Mouse (Mus musculus) CD4-positive, CD25-positive, alpha-beta regulatory T cell, adult 2 months (primary cell): ENCODE measurements around the gene Fgf18.

Source experiments
- DNase-seq: peaks from one replicate; pipeline ENCODE4 v3.0.0-alpha.2; 2012; ENCODE audit warnings: low read depth, low spot score

The Fgf18 gene

GRCm38 (mm10) chr11:33150364-33150763 is 3.2 kb upstream of the Fgf18 start:
- no peak for DNase-seq

DNA sequence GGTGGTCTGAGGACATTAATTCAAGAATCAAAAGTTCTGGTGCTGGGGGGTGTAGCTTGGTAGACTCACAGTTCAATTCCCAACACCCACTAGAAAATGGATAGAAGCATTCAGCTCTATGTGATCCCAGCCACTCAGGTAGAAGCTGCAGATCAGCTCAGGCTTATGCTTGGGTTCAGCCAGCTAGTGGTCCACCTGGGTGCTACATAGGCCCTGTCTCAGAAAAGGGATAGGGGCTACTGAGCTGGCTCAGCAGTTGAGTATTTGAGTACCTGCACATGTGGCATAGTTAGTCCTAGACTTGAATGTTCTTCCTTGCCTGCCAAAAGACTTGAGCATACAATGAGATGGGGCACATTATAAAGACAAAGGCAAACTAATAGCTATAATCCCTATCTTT is 2.3 kb upstream of the Fgf18 start:
- DNase-seq = no peak

DNA sequence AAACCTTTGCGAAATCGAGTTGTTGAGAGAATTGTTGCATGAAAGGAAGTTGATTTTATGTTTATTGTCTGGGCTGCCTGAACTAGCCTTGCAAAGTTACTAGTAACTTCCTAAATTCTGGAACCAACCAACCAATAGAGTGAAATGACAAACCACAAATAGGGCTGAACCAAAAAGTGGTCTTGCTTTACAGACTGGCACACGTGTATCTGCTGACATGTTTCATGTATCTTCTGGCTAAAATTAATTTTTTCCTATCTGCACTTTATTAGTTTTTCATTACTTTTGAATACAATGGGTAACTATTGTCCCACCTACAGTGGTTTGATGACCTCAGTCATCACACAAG is 1.9 kb upstream of the Fgf18 start:
- no peak for DNase-seq

- peak; percentile 83 for DNase-seq
Measured at GRCm38 (mm10) chr11:33148338-33149087, 1.3 kb upstream of the Fgf18 start.

DNA sequence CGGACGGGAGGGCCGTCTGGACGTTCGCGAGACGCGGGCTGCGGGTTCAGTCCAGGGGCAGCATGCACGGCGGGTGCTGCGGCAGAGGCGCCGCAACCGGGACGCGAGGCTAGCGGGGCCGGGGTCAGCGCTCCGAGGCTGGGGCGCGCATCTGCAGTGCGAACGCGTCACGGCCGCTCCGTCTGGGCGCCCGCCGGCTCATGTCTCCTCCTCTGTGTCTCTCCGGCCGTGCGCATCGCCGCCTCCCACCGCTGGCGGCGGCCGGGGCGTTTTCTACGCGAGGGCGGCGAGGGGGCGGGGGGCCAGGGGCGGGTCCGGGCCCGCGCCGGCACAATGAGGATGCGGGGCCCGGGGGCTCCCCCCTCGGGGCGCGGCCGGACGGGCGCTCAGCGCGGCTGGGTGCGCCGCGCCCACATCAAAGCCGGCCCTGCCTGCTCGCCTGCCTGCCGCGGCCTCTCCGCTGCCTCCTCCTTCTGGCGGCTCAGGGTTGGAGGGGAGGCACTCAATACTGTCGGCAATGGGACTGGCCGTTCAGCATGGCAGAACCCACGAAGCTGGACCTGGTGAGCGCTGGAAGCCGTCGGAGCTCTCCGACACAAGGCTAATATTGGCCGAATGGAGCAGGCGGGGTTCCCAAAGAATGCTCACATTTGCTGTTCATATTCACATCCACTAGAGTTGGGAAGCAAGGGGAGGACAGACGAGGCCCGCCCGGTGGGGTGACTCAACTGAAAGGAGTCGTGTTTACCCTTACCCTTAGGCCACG is 555 bp upstream of the Fgf18 start:
- peak; percentile 64 for DNase-seq

DNA sequence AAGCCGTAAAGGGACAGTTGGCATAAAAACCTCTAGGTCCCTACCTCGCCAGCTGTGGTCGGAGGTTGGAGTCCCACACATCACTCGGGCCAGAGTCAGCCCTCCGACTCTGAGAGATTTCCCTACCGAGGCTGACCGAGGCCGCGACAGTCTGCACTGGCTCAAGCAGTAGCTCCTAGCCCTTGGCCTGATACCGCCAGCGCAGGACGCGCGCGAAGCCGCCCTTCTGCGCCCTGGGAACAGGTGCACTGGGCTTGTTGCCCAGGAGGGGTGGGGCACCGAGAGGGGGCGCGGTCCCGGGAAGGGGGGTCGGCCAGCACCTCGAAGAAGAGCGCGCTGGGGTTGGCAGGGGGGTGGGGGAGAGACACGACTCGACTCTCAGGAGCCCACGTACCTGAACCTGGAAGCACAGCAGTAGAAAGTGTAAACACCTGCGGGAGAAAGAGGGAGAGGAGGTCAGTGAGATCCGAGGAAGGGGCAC is 509 bp downstream of the Fgf18 start:
- peak; percentile 35 for DNase-seq

- no peak for DNase-seq
Measured at GRCm38 (mm10) chr11:33146143-33146497, 1.1 kb downstream of the Fgf18 start.

DNA sequence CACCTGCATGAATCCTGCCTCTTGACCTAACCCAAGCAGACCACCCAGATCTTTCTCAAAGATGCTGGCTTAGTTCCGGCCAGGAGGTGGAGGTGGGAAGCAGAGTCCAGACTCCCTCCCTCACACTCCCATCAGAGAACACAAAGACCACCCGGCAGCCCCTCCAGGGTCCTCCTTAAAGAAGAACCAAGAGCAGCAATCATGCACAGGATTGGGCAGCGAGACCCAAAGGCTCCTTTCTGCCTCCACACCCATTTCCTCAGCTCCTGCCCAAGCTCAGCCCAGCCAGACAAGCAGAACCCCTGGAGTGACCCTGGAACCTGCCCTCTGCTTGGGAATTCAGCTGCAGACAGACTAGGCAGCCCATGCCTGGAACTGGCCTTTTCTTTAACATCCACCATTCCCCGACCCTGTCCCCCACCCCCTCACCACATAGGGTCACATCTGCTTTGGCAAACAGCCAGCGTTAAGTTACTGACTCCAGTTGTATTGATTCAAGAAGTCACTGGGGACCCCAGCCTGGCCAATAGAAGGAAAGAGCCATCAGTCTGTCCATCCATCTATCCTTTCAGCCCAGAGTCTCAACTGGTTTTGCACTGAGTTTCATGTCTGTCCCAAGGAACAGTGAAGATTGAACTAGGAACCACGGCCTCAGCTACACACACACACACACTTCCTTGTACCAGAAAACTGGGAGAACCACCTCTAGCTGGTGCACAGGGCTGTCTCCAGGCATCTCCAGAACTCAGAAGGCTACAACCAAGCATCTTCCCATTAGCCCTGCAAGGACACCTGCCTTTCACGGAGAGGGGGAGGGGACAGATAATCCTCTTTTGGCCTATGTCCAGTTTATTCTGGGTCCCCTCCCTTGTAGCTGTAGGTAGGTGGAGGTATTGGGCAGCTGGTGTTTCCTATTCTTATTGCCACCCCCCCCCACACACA is 1.7 kb downstream of the Fgf18 start:
- no peak for DNase-seq

DNA sequence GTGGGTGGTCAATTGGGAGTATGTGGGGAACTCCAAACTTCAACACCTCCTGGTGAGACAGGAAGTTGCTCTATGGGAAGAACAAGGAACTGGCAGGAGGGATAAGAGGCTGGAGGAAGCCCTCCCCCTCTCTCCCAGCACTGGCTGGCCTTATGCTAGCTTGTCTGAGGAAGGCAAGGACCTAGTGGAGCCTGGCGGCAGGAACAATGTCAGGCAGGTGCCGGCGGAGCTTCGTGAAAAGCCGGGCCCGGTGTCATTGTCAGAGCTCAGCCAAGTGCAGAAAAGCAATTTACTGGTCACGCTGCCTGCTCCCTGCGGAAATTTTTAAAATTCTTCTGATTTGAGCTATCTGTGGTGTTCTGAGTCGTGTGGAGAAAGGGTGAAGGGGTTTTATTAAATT is 3.3 kb downstream of the Fgf18 start:
- DNase-seq = no peak

DNA sequence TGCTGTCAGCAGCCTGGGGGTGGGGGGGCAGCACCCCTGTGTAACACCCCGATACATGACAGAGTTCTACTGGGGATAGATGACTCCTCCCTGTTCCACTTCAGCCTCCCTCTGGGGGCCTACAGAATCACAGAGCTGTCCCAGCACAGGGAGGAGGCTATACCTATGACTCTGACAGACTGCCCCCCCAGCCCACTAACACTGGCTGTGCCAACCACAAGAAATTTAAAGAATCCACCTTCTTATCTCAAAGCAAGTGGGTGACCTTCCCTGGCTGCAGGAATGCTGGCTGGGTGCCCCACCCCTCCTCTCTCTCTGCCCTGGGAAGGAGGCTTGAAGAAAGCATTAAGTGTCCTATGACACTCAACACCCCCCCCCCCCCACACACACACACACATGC is 4.4 kb downstream of the Fgf18 start:
- no peak for DNase-seq

DNA sequence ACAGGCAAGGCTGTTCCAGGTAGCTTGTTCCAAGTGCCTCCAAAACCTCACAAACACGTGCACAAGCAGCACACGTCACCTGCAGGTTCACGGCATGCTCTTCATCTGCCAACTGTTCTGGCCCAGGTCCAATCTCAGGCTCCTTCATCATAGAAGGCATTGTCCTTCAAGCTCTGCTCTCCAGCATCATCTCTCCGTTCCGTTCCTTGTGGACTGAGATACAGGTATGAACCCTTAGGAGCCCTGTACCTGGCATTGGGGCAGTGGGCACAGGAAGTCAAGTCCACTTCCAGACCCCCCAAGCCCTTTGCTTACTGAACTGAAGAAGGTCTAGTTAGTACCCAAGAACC is 7.1 kb downstream of the Fgf18 start:
- DNase-seq = no peak

GRCm38 (mm10) chr11:33139458-33140110 is 7.6 kb downstream of the Fgf18 start:
- DNase-seq = no peak

GRCm38 (mm10) chr11:33138686-33139085 is 8.5 kb downstream of the Fgf18 start:
- no peak for DNase-seq

GRCm38 (mm10) chr11:33134391-33134986 is 12.7 kb downstream of the Fgf18 start:
- DNase-seq = no peak

- no peak for DNase-seq
Measured at GRCm38 (mm10) chr11:33132619-33133338, 14.4 kb downstream of the Fgf18 start.

DNA sequence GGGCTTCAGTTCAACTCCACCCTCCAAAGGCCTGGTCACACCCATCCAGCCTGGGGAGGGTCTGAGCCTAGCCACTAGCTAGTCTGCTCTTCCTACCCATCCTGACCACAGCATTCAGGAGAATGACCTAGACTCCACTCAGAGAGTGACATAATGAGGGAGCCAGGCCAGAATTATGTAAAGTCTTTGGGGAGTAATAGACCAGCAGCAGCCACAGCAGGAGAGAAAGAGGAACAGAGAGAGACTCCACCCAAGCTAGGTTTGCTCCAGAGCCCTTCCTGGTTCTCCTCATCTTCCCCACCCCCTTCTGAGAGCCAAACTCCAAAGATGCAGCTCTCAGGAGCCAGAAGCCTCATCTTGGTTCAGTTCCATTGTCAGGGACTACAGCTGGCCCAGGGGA is 20.1 kb downstream of the Fgf18 start:
- DNase-seq = no peak

GRCm38 (mm10) chr11:33122575-33123268 is 24.5 kb downstream of the Fgf18 start:
- DNase-seq = no peak

DNA sequence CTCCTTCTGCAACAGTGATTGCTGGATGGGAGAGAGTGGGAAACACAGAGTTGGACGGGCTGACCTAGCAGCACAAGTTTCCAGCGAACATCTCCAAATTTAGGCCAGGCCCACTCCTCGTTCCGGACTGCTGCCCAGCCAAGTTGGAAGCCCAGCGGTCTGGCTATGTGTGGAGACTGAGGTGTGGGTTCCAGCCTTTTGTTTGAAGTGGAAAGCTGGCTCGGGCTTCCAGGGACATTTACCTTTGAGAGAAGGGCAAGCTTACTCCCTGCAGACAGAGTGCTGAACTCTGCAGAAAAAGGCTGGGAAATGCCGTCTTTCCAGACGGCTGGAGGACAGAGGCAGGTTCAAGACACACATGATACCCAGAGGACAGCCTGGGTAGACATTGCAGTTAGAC is 27.6 kb downstream of the Fgf18 start:
- no peak for DNase-seq

DNA sequence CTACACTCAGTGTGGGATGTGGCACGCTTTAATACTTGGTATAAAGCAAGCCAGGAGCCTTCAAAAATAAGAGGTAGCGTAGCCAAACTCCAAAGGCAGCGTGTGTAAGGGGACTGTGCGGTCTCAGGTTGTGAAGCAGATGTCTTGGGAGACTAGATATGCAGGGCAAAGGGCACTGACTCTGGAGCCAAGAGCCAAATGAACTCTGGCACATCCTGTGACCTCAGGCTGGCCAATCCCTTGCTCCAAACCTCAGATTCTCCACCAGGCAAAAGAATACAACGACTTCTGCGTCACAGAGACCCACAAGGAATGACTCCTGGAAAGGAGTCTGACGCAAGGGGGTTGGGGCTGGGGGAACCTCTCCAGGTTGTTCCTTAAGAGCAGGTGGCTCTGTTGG is 28.1 kb downstream of the Fgf18 start:
- DNase-seq = no peak

DNA sequence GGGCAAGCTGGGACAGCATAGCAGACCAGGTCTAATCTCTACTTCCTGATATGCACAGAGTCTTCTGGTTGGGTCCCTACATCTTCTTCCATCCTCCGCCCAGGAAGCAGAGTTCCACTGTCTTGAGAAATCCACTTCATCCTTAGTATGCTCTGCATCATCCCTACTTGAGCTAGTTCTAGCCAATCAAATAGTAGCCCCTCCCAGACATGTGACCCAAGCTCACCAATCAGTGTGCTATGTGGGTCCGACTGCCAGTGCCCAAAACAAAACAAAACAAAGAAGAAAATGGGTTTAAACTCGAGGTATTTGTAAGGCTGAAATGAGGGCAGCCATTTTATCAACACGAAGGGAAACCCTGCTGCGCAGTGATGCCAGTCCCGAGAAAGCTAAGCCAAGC is 28.7 kb downstream of the Fgf18 start:
- DNase-seq = no peak
